Mouse (Mus musculus) gastrocnemius, adult 2 months (tissue): ENCODE measurements around the gene Pld2. TPM values are rescaled to one million over a fixed set of nuclear protein-coding genes. Genes with fewer than 3 reads are reported as not detected.

ENCODE experiments used
- DNase-seq: peaks from one replicate; pipeline ENCODE4 v3.0.0; 2022
- H3K27ac ChIP-seq: fragments of 200-600 bp; 2 replicates; pipeline ENCODE4 v1.8.1; 2022; ENCODE audit warnings: mild to moderate bottlenecking
- H3K4me3 ChIP-seq: fragments of 200-600 bp; 2 replicates; pipeline ENCODE4 v1.8.1; 2022; ENCODE audit warnings: mild to moderate bottlenecking, moderate library complexity
- CTCF ChIP-seq: fragments of 200-600 bp; IDR thresholded peaks from 2 replicates; pipeline ENCODE4 v1.8.1; 2022; ENCODE audit warnings: antibody characterized with exemption, mild to moderate bottlenecking, moderate library complexity
- intact Hi-C: fragments of 180-260 bp; cut with DNase I; formaldehyde crosslinking; loops from one replicate; pipeline ENCODE4 v1.15.1; 2025
- long read RNA-seq, 2 experiments: library from polyadenylated mRNA; stranded (forward); transcript quantifications; one replicate each; pipeline ENCODE4 v2.0.0; 2021
- total RNA-seq, 2 experiments: library from RNA; stranded (reverse); gene quantifications; 2 replicates each; pipeline ENCODE4 v1.2.3; 2021

Gene Pld2
- total RNA-seq: 10 to 100 TPM; 15.8 to 18.2 TPM
- long read RNA-seq, experiment 1, partial matches to known transcripts: 4 of 38 reads
- long read RNA-seq, experiment 1, other reads (novel, unspliced or antisense): 33 of 38 reads
- long read RNA-seq, experiment 2, partial matches to known transcripts: 6 of 30 reads
- long read RNA-seq, experiment 2, other reads (novel, unspliced or antisense): 24 of 30 reads

- Histone ChIP-seq H3K27ac (peak within 1 kb of the TSS; percentile 90), H3K4me3 (peak within 1 kb of the TSS; percentile 86)
- peak; percentile 92 for DNase-seq
- intact Hi-C loops: loop anchor here (5.0 kb wide), 1 partner anchor 67 kb away; no protein-coding TSS in a partner anchor
- TF ChIP-seq CTCF: peak; percentile 70
Observed at GRCm38 (mm10) chr11:70539877-70540587, at the start of gene Pld2. Gene Pld2, plus strand, starts transcription at chr11:70540064.

- peak; percentile 69 for TF ChIP-seq CTCF
- intact Hi-C loops: no loop called here
- Histone ChIP-seq H3K4me3 (no peak overlapping the region), H3K27ac (no peak overlapping the region)
- DNase-seq: no peak
Observed at GRCm38 (mm10) chr11:70499566-70500475, 40.0 kb upstream of the Pld2 start.

- intact Hi-C loops: no loop called here
- TF ChIP-seq CTCF: no peak
- H3K4me3 ChIP-seq: no peak overlapping the region
- DNase-seq: no peak
- no peak overlapping the region for H3K27ac ChIP-seq
Observed at GRCm38 (mm10) chr11:70500476-70500812, 39.4 kb upstream of the Pld2 start.

- TF ChIP-seq CTCF: no peak
- Histone ChIP-seq H3K4me3 (no peak overlapping the region), H3K27ac (no peak overlapping the region)
- no peak for DNase-seq
- intact Hi-C loops: no loop called here
Observed at GRCm38 (mm10) chr11:70502018-70502417, 37.8 kb upstream of the Pld2 start.

- Histone ChIP-seq H3K27ac (no peak within 1 kb of the TSS), H3K4me3 (no peak within 1 kb of the TSS)
- no peak for DNase-seq
- TF ChIP-seq CTCF: no peak
- intact Hi-C loops: no loop called here
Observed at GRCm38 (mm10) chr11:70504970-70505369, 34.9 kb upstream of the Pld2 start, which contains the start of gene Tm4sf5. Gene Tm4sf5, plus strand, starts transcription at chr11:70505244.

- peak; percentile 78 for DNase-seq
- H3K27ac ChIP-seq: no peak overlapping the region
- intact Hi-C loops: loop anchor here (1.0 to 2.0 kb wide), 3 partner anchors 54 to 92 kb away; no protein-coding TSS in a partner anchor
- no peak overlapping the region for H3K4me3 ChIP-seq
- TF ChIP-seq CTCF: peak; percentile 78
Observed at GRCm38 (mm10) chr11:70506385-70506784, 33.5 kb upstream of the Pld2 start.

GRCm38 (mm10) chr11:70506962-70507515 lies 32.8 kb upstream of the Pld2 start:
- TF ChIP-seq CTCF: no peak
- intact Hi-C loops: loop anchor here (1.0 to 2.0 kb wide), 3 partner anchors 54 to 93 kb away; no protein-coding TSS in a partner anchor
- Histone ChIP-seq H3K27ac (no peak overlapping the region), H3K4me3 (no peak overlapping the region)
- no peak for DNase-seq

- DNase-seq: peak; percentile 52
- intact Hi-C loops: no loop called here
- no peak overlapping the region for H3K27ac ChIP-seq
- peak; percentile 55 for TF ChIP-seq CTCF
- no peak overlapping the region for H3K4me3 ChIP-seq
Observed at GRCm38 (mm10) chr11:70509753-70510564, 29.9 kb upstream of the Pld2 start.

- intact Hi-C loops: no loop called here
- TF ChIP-seq CTCF: no peak
- no peak overlapping the region for H3K27ac ChIP-seq
- no peak overlapping the region for H3K4me3 ChIP-seq
- DNase-seq: no peak
Observed at GRCm38 (mm10) chr11:70511242-70511641, 28.6 kb upstream of the Pld2 start.

GRCm38 (mm10) chr11:70511825-70512224 lies 28.0 kb upstream of the Pld2 start:
- no peak for DNase-seq
- no peak overlapping the region for H3K27ac ChIP-seq
- intact Hi-C loops: no loop called here
- no peak overlapping the region for H3K4me3 ChIP-seq
- TF ChIP-seq CTCF: no peak

GRCm38 (mm10) chr11:70512709-70513342 lies 27.0 kb upstream of the Pld2 start:
- Histone ChIP-seq H3K27ac (peak overlapping the region; percentile 31; the same call in 1 of the 2 replicates), H3K4me3 (no peak overlapping the region)
- TF ChIP-seq CTCF: no peak
- DNase-seq: no peak
- intact Hi-C loops: no loop called here
